Mouse (Mus musculus) liver, embryonic 15.5 days (tissue): ENCODE measurements at regions not wholly inside any gene's neighbourhood (a gene's known extent, or its start where the extent isn't known, plus 50 kb on each side); places are given as distances from the start of the nearest gene placed in this dataset.
"Not testable (repeated sequence)": the region's sequence is repeated elsewhere in the genome, so short reads cannot be mapped to it uniquely, and the experiment has no call there.

ENCODE experiments used
- ATAC-seq: fragments of 200-750 bp; cut with Nextera tagmentation; 2 replicates; pipeline ENCODE4 v1.8.0; 2017; ENCODE audit warnings: moderate number of reproducible peaks, mild to moderate bottlenecking, moderate library complexity; ENCODE audit not compliant: insufficient read depth
- H3K27ac ChIP-seq: fragments of 300-500 bp; sonication (generic); replicated peaks from 2 replicates; pipeline ENCODE4 v1.5.1; 2015; ENCODE audit warnings: mild to moderate bottlenecking, inconsistent platforms
- H3K27me3 ChIP-seq: fragments of 300-500 bp; sonication (generic); 2 replicates; pipeline ENCODE4 v1.6.1; 2015; ENCODE audit warnings: mild to moderate bottlenecking, inconsistent platforms
- H3K36me3 ChIP-seq: fragments of 300-500 bp; sonication (generic); replicated peaks from 2 replicates; pipeline ENCODE4 v1.6.1; 2015; ENCODE audit warnings: moderate library complexity, mild to moderate bottlenecking, inconsistent platforms
- H3K4me1 ChIP-seq: fragments of 300-500 bp; sonication (generic); replicated peaks from 2 replicates; pipeline ENCODE4 v1.6.1; 2015; ENCODE audit warnings: inconsistent platforms
- H3K4me2 ChIP-seq: fragments of 300-500 bp; sonication (generic); 2 replicates; pipeline ENCODE4 v1.6.1; 2015; ENCODE audit warnings: moderate library complexity, mild to moderate bottlenecking, inconsistent platforms
- H3K4me3 ChIP-seq: fragments of 300-500 bp; sonication (generic); replicated peaks from 2 replicates; pipeline ENCODE4 v1.5.1; 2015; ENCODE audit warnings: mild to moderate bottlenecking, inconsistent platforms
- H3K9ac ChIP-seq: fragments of 300-500 bp; sonication (generic); 2 replicates; pipeline ENCODE4 v1.6.1; 2015; ENCODE audit warnings: moderate library complexity, mild to moderate bottlenecking, inconsistent platforms
- H3K9me3 ChIP-seq: fragments of 300-500 bp; sonication (generic); replicated peaks from 2 replicates; pipeline ENCODE4 v1.6.1; 2016; ENCODE audit warnings: inconsistent platforms
- WGBS: fragments of 180-500 bp; shearing (Covaris S2); methylation state at CpG from one replicate; pipeline ENCODE4 v1.1.7; 2015; ENCODE audit warnings: mixed read lengths; ENCODE audit not compliant: insufficient replicate concordance; 5-methylcytosine and 5-hydroxymethylcytosine counted together

GRCm38 (mm10) chr7:83432843-83433242 is 151.9 kb upstream of the Tmc3 start:
- ATAC-seq, result no peak
- Histone ChIP-seq H3K4me2 (no peak overlapping the region), H3K27ac (no peak overlapping the region), H3K4me3 (no peak overlapping the region), H3K4me1 (no peaks in the 10 kb centered on the region), H3K9ac (no peak overlapping the region), H3K9me3 (no peaks in the 10 kb centered on the region), H3K27me3 (no peaks in the 10 kb centered on the region), H3K36me3 (no peaks in the 10 kb centered on the region)
- 75% methylated on average over 1 of the region's 1 CpGs for WGBS

GRCm38 (mm10) chr7:83433959-83434715 is 150.6 kb upstream of the Tmc3 start:
- no peaks in the 10 kb centered on the region for H3K27me3 ChIP-seq
- no peak overlapping the region for H3K9ac ChIP-seq
- ATAC-seq, result no peak
- H3K4me2 ChIP-seq, result no peak overlapping the region
- H3K9me3 ChIP-seq, result no peaks in the 10 kb centered on the region
- H3K27ac ChIP-seq, result no peak overlapping the region
- no peaks in the 10 kb centered on the region for H3K36me3 ChIP-seq
- 50% methylated on average over 5 of the region's 5 CpGs for WGBS
- H3K4me1 ChIP-seq, result no peaks in the 10 kb centered on the region
- no peak overlapping the region for H3K4me3 ChIP-seq

- no peak overlapping the region for H3K9ac ChIP-seq
- no peaks in the 10 kb centered on the region for H3K27me3 ChIP-seq
- H3K4me2 ChIP-seq, result no peak overlapping the region
- WGBS, result 44% methylated on average over 7 of the region's 7 CpGs
- no peaks in the 10 kb centered on the region for H3K4me1 ChIP-seq
- H3K27ac ChIP-seq, result no peak overlapping the region
- H3K4me3 ChIP-seq, result no peak overlapping the region
- ATAC-seq, result no peak
- no peaks in the 10 kb centered on the region for H3K9me3 ChIP-seq
- no peaks in the 10 kb centered on the region for H3K36me3 ChIP-seq
Observed at GRCm38 (mm10) chr7:83438538-83439393, 146.0 kb upstream of the Tmc3 start.

DNA sequence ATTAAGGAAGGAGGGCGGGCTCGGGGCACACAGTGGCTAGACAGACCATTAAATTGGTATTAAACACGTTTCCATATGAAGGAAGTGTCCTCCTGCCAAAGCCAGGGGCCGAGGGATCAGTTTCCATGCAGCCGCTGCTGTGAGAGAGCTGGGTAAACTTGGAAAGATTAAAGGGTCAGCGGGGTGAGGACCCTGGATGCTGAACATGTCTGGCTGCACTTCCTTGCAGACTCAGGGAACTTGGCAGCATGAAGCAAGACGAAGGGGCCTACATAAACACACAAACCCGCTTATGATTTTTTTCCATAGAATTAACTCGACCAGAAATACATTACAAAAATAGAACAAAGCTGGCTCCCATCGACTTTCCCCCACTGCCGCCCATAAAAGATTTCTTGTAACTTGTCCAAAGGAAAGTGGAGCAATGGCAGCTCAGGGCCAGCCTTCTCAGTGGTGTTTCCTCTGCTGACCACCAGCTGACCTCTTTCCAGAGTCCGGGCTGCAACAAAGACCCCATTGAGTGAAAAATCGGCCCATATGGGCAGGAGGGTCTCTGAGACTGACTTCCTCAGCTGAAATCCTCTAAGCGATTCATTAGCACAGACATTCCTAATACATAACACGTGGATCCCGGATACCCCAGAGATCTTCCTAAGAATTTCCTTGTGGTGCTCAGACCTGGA is 141.0 kb upstream of the Tmc3 start:
- Histone ChIP-seq H3K4me1 (no peaks in the 10 kb centered on the region), H3K9me3 (no peaks in the 10 kb centered on the region), H3K36me3 (no peaks in the 10 kb centered on the region), H3K27me3 (no peaks in the 10 kb centered on the region), H3K27ac (no peak overlapping the region), H3K9ac (no peak overlapping the region), H3K4me2 (no peak overlapping the region), H3K4me3 (no peak overlapping the region)
- WGBS, result 49% methylated on average over 16 of the region's 16 CpGs
- ATAC-seq, result no peak

GRCm38 (mm10) chr7:83444279-83444615 is 140.5 kb upstream of the Tmc3 start:
- Histone ChIP-seq H3K27me3 (no peaks in the 10 kb centered on the region), H3K4me3 (no peak overlapping the region), H3K4me2 (no peak overlapping the region), H3K4me1 (no peaks in the 10 kb centered on the region), H3K9me3 (no peaks in the 10 kb centered on the region), H3K9ac (no peak overlapping the region), H3K36me3 (no peaks in the 10 kb centered on the region), H3K27ac (no peak overlapping the region)
- no peak for ATAC-seq
- WGBS, result 52% methylated on average over 1 of the region's 1 CpGs

GRCm38 (mm10) chr7:83445181-83445926 is 139.4 kb upstream of the Tmc3 start:
- no peak overlapping the region for H3K27ac ChIP-seq
- no peak for ATAC-seq

GRCm38 (mm10) chr7:83450346-83450745 is 134.4 kb upstream of the Tmc3 start:
- no peak overlapping the region for H3K4me2 ChIP-seq
- H3K9me3 ChIP-seq, result no peaks in the 10 kb centered on the region
- no peaks in the 10 kb centered on the region for H3K4me1 ChIP-seq
- no peak for ATAC-seq
- H3K27ac ChIP-seq, result no peak overlapping the region
- no peak overlapping the region for H3K9ac ChIP-seq
- H3K27me3 ChIP-seq, result no peaks in the 10 kb centered on the region
- no peaks in the 10 kb centered on the region for H3K36me3 ChIP-seq
- H3K4me3 ChIP-seq, result no peak overlapping the region
- 40% methylated on average over 3 of the region's 3 CpGs for WGBS

More at GRCm38 (mm10) chr7:83445181-83445926, 139.4 kb upstream of the Tmc3 start:
- Histone ChIP-seq H3K4me3 (no peak overlapping the region), H3K4me1 (no peaks in the 10 kb centered on the region), H3K36me3 (no peaks in the 10 kb centered on the region), H3K4me2 (no peak overlapping the region), H3K27me3 (no peaks in the 10 kb centered on the region), H3K9ac (no peak overlapping the region), H3K9me3 (no peaks in the 10 kb centered on the region)
- WGBS, result 39% methylated on average over 5 of the region's 5 CpGs

DNA sequence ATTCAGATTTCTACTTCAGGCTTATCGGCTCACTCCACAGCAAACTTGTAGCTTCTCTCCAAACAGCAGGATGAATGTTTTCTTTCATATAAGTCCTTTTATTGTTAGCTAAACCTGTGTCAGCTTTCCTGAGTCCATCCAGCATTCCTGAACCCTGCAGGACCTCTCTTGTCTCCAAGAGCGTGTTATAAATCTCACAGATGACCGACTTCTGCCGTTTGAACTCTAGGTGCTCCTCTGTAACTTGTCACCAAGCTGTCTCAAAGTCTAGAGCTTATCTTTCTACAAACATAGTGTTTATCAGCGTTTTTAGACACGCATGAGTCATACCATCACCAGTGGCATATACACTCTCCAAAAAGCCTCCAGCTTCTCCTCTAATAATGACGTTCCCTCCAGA is 132.4 kb upstream of the Tmc3 start:
- Histone ChIP-seq H3K4me3 (no peak overlapping the region), H3K4me2 (no peak overlapping the region), H3K9me3 (no peaks in the 10 kb centered on the region), H3K27me3 (no peaks in the 10 kb centered on the region), H3K36me3 (no peaks in the 10 kb centered on the region), H3K27ac (no peak overlapping the region), H3K9ac (no peak overlapping the region), H3K4me1 (no peaks in the 10 kb centered on the region)
- 39% methylated on average over 7 of the region's 7 CpGs for WGBS
- ATAC-seq, result no peak

GRCm38 (mm10) chr7:83459520-83459919 is 125.2 kb upstream of the Tmc3 start:
- no peaks in the 10 kb centered on the region for H3K4me1 ChIP-seq
- no peak overlapping the region for H3K27ac ChIP-seq
- no peak overlapping the region for H3K9ac ChIP-seq
- no peaks in the 10 kb centered on the region for H3K36me3 ChIP-seq
- 48% methylated on average over 3 of the region's 3 CpGs for WGBS
- no peak overlapping the region for H3K4me3 ChIP-seq
- H3K4me2 ChIP-seq, result no peak overlapping the region
- H3K9me3 ChIP-seq, result no peaks in the 10 kb centered on the region
- no peak for ATAC-seq
- no peaks in the 10 kb centered on the region for H3K27me3 ChIP-seq

DNA sequence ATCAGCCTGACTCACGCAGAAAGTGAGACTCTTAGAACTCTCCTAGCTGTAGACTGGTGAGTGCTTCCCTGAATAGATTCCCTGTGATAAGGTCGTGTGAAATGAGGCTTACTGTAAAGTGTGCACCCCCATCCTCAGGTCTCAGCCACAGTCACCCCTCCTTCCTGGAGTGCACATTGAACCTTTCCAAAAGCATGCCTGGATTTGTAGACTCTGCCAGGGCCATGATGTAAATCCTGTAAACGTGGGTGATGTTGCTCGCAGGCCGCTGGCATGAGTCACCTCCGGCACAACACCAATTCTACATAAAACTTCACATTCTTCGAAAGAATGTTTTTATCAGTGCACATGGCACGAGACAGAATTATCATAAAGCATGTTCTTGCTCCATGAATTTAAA is 117.7 kb upstream of the Tmc3 start:
- 61% methylated on average over 8 of the region's 8 CpGs for WGBS
- no peak overlapping the region for H3K27ac ChIP-seq

GRCm38 (mm10) chr7:83469856-83470255 is 114.9 kb upstream of the Tmc3 start:
- H3K9ac ChIP-seq, H3K4me3 ChIP-seq, H3K4me1 ChIP-seq, H3K9me3 ChIP-seq, H3K27me3 ChIP-seq, ATAC-seq, H3K36me3 ChIP-seq, H3K4me2 ChIP-seq, H3K27ac ChIP-seq: not testable (repeated sequence)
- WGBS, result 61% methylated on average over 4 of the region's 4 CpGs

More for the DNA sequence above, 117.7 kb upstream of the Tmc3 start:
- H3K27me3 ChIP-seq, result no peaks in the 10 kb centered on the region
- ATAC-seq, result no peak
- no peak overlapping the region for H3K9ac ChIP-seq
- no peaks in the 10 kb centered on the region for H3K4me1 ChIP-seq
- H3K36me3 ChIP-seq, result no peaks in the 10 kb centered on the region
- no peaks in the 10 kb centered on the region for H3K9me3 ChIP-seq
- no peak overlapping the region for H3K4me2 ChIP-seq
- no peak overlapping the region for H3K4me3 ChIP-seq
